21 mouse cellular contexts compared by ENCODE assay signal in the genomic region with DNA sequence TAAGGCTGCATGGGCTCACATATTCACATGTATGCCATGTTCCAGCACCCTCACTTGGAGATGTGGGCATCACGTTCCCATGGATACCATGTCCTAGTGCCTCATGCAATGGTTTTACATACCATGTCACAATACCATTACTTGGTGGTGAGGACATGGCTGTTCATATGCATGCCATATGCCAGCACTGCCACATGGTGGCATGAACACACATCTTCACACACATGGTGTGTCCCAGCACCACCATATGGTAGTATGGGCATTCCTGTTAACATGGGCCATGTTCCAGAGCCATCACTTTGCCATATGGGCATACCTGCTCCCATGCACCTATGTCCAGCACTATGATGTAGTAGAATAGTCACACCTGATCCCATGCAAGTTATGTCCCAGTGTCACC. TPM values are rescaled to one million over a fixed set of nuclear protein-coding genes. Genes with fewer than 3 reads are reported as not detected.
DNase-seq lines count a peak whose midpoint lies in the region; ATAC-seq and TF ChIP-seq lines count a peak whose summit lies in the region.
"Had no signal": no experiment of that assay in that cellular context is flagged by ENCODE, and none has a peak within 500 bp of the region (broad histone marks: within the 10 kb centered on the region; RNA-seq: fewer than 3 reads in every experiment).

No protein-coding gene starts in this region.

- 91% methylated on average over 1 of the region's 1 CpGs for WGBS in hindbrain, postnatal 0 days
- 95% methylated on average over 1 of the region's 1 CpGs for WGBS in hindbrain, embryonic 16.5 days
- 77% methylated on average over 1 of the region's 1 CpGs for WGBS in liver, postnatal 0 days (ENCODE audit: insufficient replicate concordance)
- 78% methylated on average over 1 of the region's 1 CpGs for WGBS in liver, embryonic 12.5 days (ENCODE audit: insufficient replicate concordance)
- 89% methylated on average over 1 of the region's 1 CpGs for WGBS in stomach, postnatal 0 days

- no peak overlapping the region for H3K4me2 ChIP-seq in hindbrain, postnatal 0 days (ENCODE audit: low read depth, low read length)
- no peak overlapping the region for H3K4me2 ChIP-seq in hindbrain, embryonic 16.5 days (ENCODE audit: low read length)
- no peak overlapping the region for H3K4me2 ChIP-seq in liver, postnatal 0 days (ENCODE audit: low read depth, low read length)
- no peak overlapping the region for H3K4me2 ChIP-seq in liver, embryonic 12.5 days
- no peak overlapping the region for H3K4me2 ChIP-seq in CH12.LX (ENCODE audit: insufficient read depth, low read depth, poor library complexity, severe bottlenecking)
- H3K4me2 ChIP-seq in stomach, postnatal 0 days (replicated peaks; ENCODE audit: low read depth) = no peak overlapping the region
- H3K4me2 ChIP-seq: embryonic facial prominence, embryonic 13.5 days; forebrain, embryonic 13.5 days; heart, embryonic 11.5 days; heart, embryonic 15.5 days; hindbrain, embryonic 13.5 days had no signal

- H3K9ac ChIP-seq in hindbrain, postnatal 0 days (replicated peaks; ENCODE audit: low read length) = no peak overlapping the region
- no peak overlapping the region for H3K9ac ChIP-seq in hindbrain, embryonic 16.5 days (ENCODE audit: low read depth, low read length)
- H3K9ac ChIP-seq in liver, postnatal 0 days (replicated peaks) = no peak overlapping the region
- no peak overlapping the region for H3K9ac ChIP-seq in liver, embryonic 12.5 days
- H3K9ac ChIP-seq in CH12.LX (ENCODE audit: insufficient read depth, low read depth) = no peak overlapping the region
- H3K9ac ChIP-seq in stomach, postnatal 0 days (ENCODE audit: low read length) = no peak overlapping the region
- H3K9ac ChIP-seq: embryonic facial prominence, embryonic 13.5 days; forebrain, embryonic 13.5 days; heart, embryonic 15.5 days; hindbrain, embryonic 13.5 days had no signal

- H3K4me3 ChIP-seq in hindbrain, postnatal 0 days (ENCODE audit: low read length) = no peak overlapping the region
- no peak overlapping the region for H3K4me3 ChIP-seq in hindbrain, embryonic 16.5 days (ENCODE audit: low read length)
- H3K4me3 ChIP-seq in liver, postnatal 0 days (ENCODE audit: low read depth, low read length) = no peak overlapping the region
- no peak overlapping the region for H3K4me3 ChIP-seq in liver, embryonic 12.5 days
- no peak overlapping the region for H3K4me3 ChIP-seq in CH12.LX (replicated peaks in 1 of 3; ENCODE audit: low read depth in 2 of 3, low read length in 2 of 3, poor library complexity in 1 of 3)
- no peak overlapping the region for H3K4me3 ChIP-seq in stomach, postnatal 0 days (ENCODE audit: low read depth, low read length)
- H3K4me3 ChIP-seq: embryonic facial prominence, embryonic 13.5 days; forebrain, embryonic 13.5 days; heart, embryonic 15.5 days; hindbrain, embryonic 13.5 days had no signal

- no peaks in the 10 kb centered on the region for H3K79me2 ChIP-seq in CH12.LX (replicated peaks; ENCODE audit: control insufficient read depth, extremely low read depth, insufficient read depth, poor library complexity, severe bottlenecking)

- peak; percentile 53 for TF ChIP-seq RAD21 in CH12.LX (IDR thresholded peaks at IDR 0.05; ENCODE audit: low read depth, low read length)

- DNase-seq in hindbrain, postnatal 0 days (ENCODE audit: low spot score) = peak; percentile 21
- no peak for DNase-seq in liver, postnatal 0 days
- DNase-seq in CH12.LX (ENCODE audit: extremely low read depth) = no peak
- DNase-seq in stomach, postnatal 0 days (ENCODE audit: low spot score) = no peak
- no peak for DNase-seq in retina, embryonic 14.5 days (ENCODE audit: low spot score)
- DNase-seq: adrenal gland, adult 8-10 months; adrenal gland, postnatal 36 days; cerebellum, adult 11 months; cerebellum, adult 9-10 months; cerebellum, postnatal 25 days; gastrocnemius, postnatal 36 days; heart, adult 18-20 months; heart, postnatal 14 days had no signal

- no peaks in the 10 kb centered on the region for H3K9me3 ChIP-seq in hindbrain, postnatal 0 days (ENCODE audit: low read length)
- no peaks in the 10 kb centered on the region for H3K9me3 ChIP-seq in hindbrain, embryonic 16.5 days (ENCODE audit: control insufficient read depth, low read length)
- H3K9me3 ChIP-seq in liver, postnatal 0 days (ENCODE audit: low read length) = no peaks in the 10 kb centered on the region
- H3K9me3 ChIP-seq in liver, embryonic 12.5 days (replicated peaks) = no peaks in the 10 kb centered on the region
- no peaks in the 10 kb centered on the region for H3K9me3 ChIP-seq in CH12.LX (replicated peaks; ENCODE audit: low read length)
- H3K9me3 ChIP-seq in stomach, postnatal 0 days (ENCODE audit: control insufficient read depth, low read length) = no peaks in the 10 kb centered on the region
- H3K9me3 ChIP-seq: embryonic facial prominence, embryonic 13.5 days; forebrain, embryonic 13.5 days; heart, embryonic 15.5 days; hindbrain, embryonic 13.5 days had no signal

- in situ Hi-C loops in CH12.LX (cut with MboI; ENCODE audit: low pct_ligation_motif_present, low pct_unique_long_range_greater_than_20kb, low sequenced_read_pairs) = loop anchor here (5.0 kb wide), 1 partner anchor 217 kb away; no protein-coding TSS in a partner anchor

- no peak overlapping the region for H3K27ac ChIP-seq in hindbrain, postnatal 0 days
- H3K27ac ChIP-seq in hindbrain, embryonic 16.5 days (ENCODE audit: low read depth, low read length) = no peak overlapping the region
- no peak overlapping the region for H3K27ac ChIP-seq in liver, postnatal 0 days (ENCODE audit: low read depth)
- no peak overlapping the region for H3K27ac ChIP-seq in liver, embryonic 12.5 days
- no peak overlapping the region for H3K27ac ChIP-seq in CH12.LX (ENCODE audit: insufficient read depth, low read depth)
- no peak overlapping the region for H3K27ac ChIP-seq in stomach, postnatal 0 days (replicated peaks)
- H3K27ac ChIP-seq: embryonic facial prominence, embryonic 13.5 days; forebrain, embryonic 13.5 days; heart, embryonic 15.5 days; hindbrain, embryonic 13.5 days had no signal

- ATAC-seq in hindbrain, postnatal 0 days = no peak
- no peak for ATAC-seq in hindbrain, embryonic 16.5 days
- ATAC-seq in liver, postnatal 0 days = no peak
- ATAC-seq in liver, embryonic 12.5 days = no peak
- ATAC-seq in stomach, postnatal 0 days (ENCODE audit: low FRiP score, low TSS enrichment) = no peak
- ATAC-seq: forebrain, embryonic 13.5 days had no signal

- TF ChIP-seq EP300 in liver, postnatal 0 days (IDR thresholded peaks at IDR 0.05; ENCODE audit: low read depth) = no peak
- TF ChIP-seq EP300 in CH12.LX (IDR thresholded peaks at IDR 0.05; ENCODE audit: low read length) = no peak
- no peak for TF ChIP-seq EP300 in stomach, postnatal 0 days (optimal IDR thresholded peaks at IDR 0.05)

- H3K27me3 ChIP-seq in hindbrain, postnatal 0 days (ENCODE audit: insufficient read depth, low read length) = no peaks in the 10 kb centered on the region
- no peaks in the 10 kb centered on the region for H3K27me3 ChIP-seq in hindbrain, embryonic 16.5 days (replicated peaks; ENCODE audit: control insufficient read depth, insufficient read depth, low read length)
- no peaks in the 10 kb centered on the region for H3K27me3 ChIP-seq in liver, postnatal 0 days (ENCODE audit: insufficient read depth, low read length)
- no peaks in the 10 kb centered on the region for H3K27me3 ChIP-seq in liver, embryonic 12.5 days (replicated peaks)
- no peaks in the 10 kb centered on the region for H3K27me3 ChIP-seq in CH12.LX (replicated peaks)
- no peaks in the 10 kb centered on the region for H3K27me3 ChIP-seq in stomach, postnatal 0 days (ENCODE audit: control insufficient read depth, insufficient read depth, low read length)
- H3K27me3 ChIP-seq: embryonic facial prominence, embryonic 13.5 days; forebrain, embryonic 13.5 days; hindbrain, embryonic 13.5 days had no signal

- no peaks in the 10 kb centered on the region for H3K36me3 ChIP-seq in hindbrain, postnatal 0 days (ENCODE audit: insufficient read depth, low read length)
- H3K36me3 ChIP-seq in hindbrain, embryonic 16.5 days (ENCODE audit: control insufficient read depth, insufficient read depth, low read length) = no peaks in the 10 kb centered on the region
- H3K36me3 ChIP-seq in liver, postnatal 0 days (replicated peaks; ENCODE audit: insufficient read depth, low read length) = no peaks in the 10 kb centered on the region
- H3K36me3 ChIP-seq in liver, embryonic 12.5 days = no peaks in the 10 kb centered on the region
- no peaks in the 10 kb centered on the region for H3K36me3 ChIP-seq in CH12.LX (replicated peaks in 1 of 2; ENCODE audit: control insufficient read depth in 1 of 2, insufficient read depth in 1 of 2, low read length in 1 of 2)
- no peaks in the 10 kb centered on the region for H3K36me3 ChIP-seq in stomach, postnatal 0 days (ENCODE audit: control insufficient read depth, insufficient read depth, low read length)
- H3K36me3 ChIP-seq: embryonic facial prominence, embryonic 13.5 days; G1E; heart, embryonic 15.5 days; hindbrain, embryonic 13.5 days had no signal

- dilution Hi-C loops in CH12.LX (cut with MboI; ENCODE audit: extremely low pct_ligation_motif_present, extremely low pct_unique_long_range_greater_than_20kb, low sequenced_read_pairs) = no loop called here

- no peaks in the 10 kb centered on the region for H3K4me1 ChIP-seq in hindbrain, postnatal 0 days (ENCODE audit: insufficient read depth, low read length)
- no peaks in the 10 kb centered on the region for H3K4me1 ChIP-seq in hindbrain, embryonic 16.5 days (ENCODE audit: control insufficient read depth, insufficient read depth, low read depth, low read length)
- no peaks in the 10 kb centered on the region for H3K4me1 ChIP-seq in liver, postnatal 0 days (ENCODE audit: insufficient read depth)
- H3K4me1 ChIP-seq in liver, embryonic 12.5 days = no peaks in the 10 kb centered on the region
- peaks cover 10 to 30% of the 10 kb centered on the region in 2 experiments for H3K4me1 ChIP-seq in CH12.LX (ENCODE audit: control insufficient read depth in 1 of 2, insufficient read depth in 2 of 2)
- no peaks in the 10 kb centered on the region for H3K4me1 ChIP-seq in stomach, postnatal 0 days (replicated peaks; ENCODE audit: control insufficient read depth, insufficient read depth)
- H3K4me1 ChIP-seq: embryonic facial prominence, embryonic 13.5 days; forebrain, embryonic 13.5 days; heart, embryonic 15.5 days; hindbrain, embryonic 13.5 days had no signal

- TF ChIP-seq POLR2A in CH12.LX (IDR thresholded peaks at IDR 0.05; ENCODE audit: low read depth, low read length) = no peak

- peak; percentile 37 for TF ChIP-seq CTCF in hindbrain, postnatal 0 days (IDR thresholded peaks at IDR 0.05; ENCODE audit: low read depth)
- TF ChIP-seq CTCF in liver, postnatal 0 days (IDR thresholded peaks at IDR 0.05; ENCODE audit: low read depth) = peak; percentile 20; the same call in 1 of the 2 replicates
- peak in 1 of 2 experiments; percentile 58; a peak in 2 of 4 replicates for TF ChIP-seq CTCF in CH12.LX (conservative IDR thresholded peaks at IDR 0.05 in 1 of 2, IDR thresholded peaks at IDR 0.05 in 1 of 2; ENCODE audit: low read depth in 2 of 2, low read length in 2 of 2)
- peak; percentile 39 for TF ChIP-seq CTCF in stomach, postnatal 0 days (IDR thresholded peaks at IDR 0.05; ENCODE audit: low read depth)

RNA-seq across cellular contexts. Expression of a gene that starts 26.2 kb away (rescaled TPM):
- total RNA-seq in hindbrain, postnatal 0 days (2014; rRNA removed) = 166 and 178 TPM in 2 replicates
- 88.3 and 99.9 TPM in 2 replicates for polyA plus RNA-seq in hindbrain, postnatal 0 days (2015; fragmentation: Nextera tagmentation; extraction: Ambion mirVana)
- polyA plus RNA-seq in hindbrain, embryonic 16.5 days (2015; fragmentation: Nextera tagmentation; extraction: Ambion mirVana) = 87.3 and 96.0 TPM in 2 replicates
- 3.4 and 3.7 TPM in 2 replicates for polyA plus RNA-seq in liver, postnatal 0 days (2015; fragmentation: Nextera tagmentation; extraction: Ambion mirVana)
- 9.0 and 9.6 TPM in 2 replicates for polyA plus RNA-seq in liver, embryonic 12.5 days (2016; fragmentation: Nextera tagmentation; extraction: Ambion mirVana)
- total RNA-seq in CH12.LX (2012; rRNA removed) = 36.9 and 49.9 TPM in 2 replicates
- total RNA-seq in CH12.LX (2014; rRNA removed) = 4.3 and 5.5 TPM in 2 replicates
- 2.7 TPM in 2 replicates for polyA plus RNA-seq in CH12.LX (2012; ENCODE audit: insufficient read length, low read depth)
- 3.4 and 3.9 TPM in 2 replicates for polyA plus RNA-seq in stomach, postnatal 0 days (2015; fragmentation: Nextera tagmentation; extraction: Ambion mirVana)
